Mouse (Mus musculus) A20 (cell line): Measurements from ENCODE around the gene Brd3.

Experiments
- DNase-seq: peaks from one replicate; pipeline ENCODE4 v3.0.0-alpha.2; 2011; ENCODE audit warnings: low read depth, low spot score

The Brd3 gene

GRCm38 (mm10) chr2:27471170-27471584 lies 36.3 kb downstream of the Brd3 start:
- peak; percentile 20 for DNase-seq

GRCm38 (mm10) chr2:27470535-27470934 lies 36.9 kb downstream of the Brd3 start:
- peak; percentile 40 for DNase-seq

- DNase-seq, result no peak
These were observed 37.5 kb downstream of the Brd3 start for GRCm38 (mm10) chr2:27469991-27470355.

- DNase-seq, result peak; percentile 85
These were observed 38.0 kb downstream of the Brd3 start for GRCm38 (mm10) chr2:27469292-27469990.

GRCm38 (mm10) chr2:27462901-27463300 lies 44.6 kb downstream of the Brd3 start:
- DNase-seq, result no peak

GRCm38 (mm10) chr2:27461881-27462660 lies 45.4 kb downstream of the Brd3 start:
- DNase-seq, result no peak

GRCm38 (mm10) chr2:27460651-27461050 lies 46.8 kb downstream of the Brd3 start:
- DNase-seq, result no peak

GRCm38 (mm10) chr2:27460163-27460562 lies 47.3 kb downstream of the Brd3 start:
- no peak for DNase-seq

GRCm38 (mm10) chr2:27459735-27460134 lies 47.7 kb downstream of the Brd3 start:
- DNase-seq, result no peak

- DNase-seq, result no peak
These were observed 57.2 kb downstream of the Brd3 start for GRCm38 (mm10) chr2:27450226-27450625.

GRCm38 (mm10) chr2:27447782-27448181 lies 59.7 kb downstream of the Brd3 start:
- DNase-seq, result no peak

- no peak for DNase-seq
These were observed 60.6 kb downstream of the Brd3 start for GRCm38 (mm10) chr2:27446812-27447211.

- DNase-seq, result no peak
These were observed 61.6 kb downstream of the Brd3 start for GRCm38 (mm10) chr2:27445910-27446309.

GRCm38 (mm10) chr2:27443450-27443708 lies 64.1 kb downstream of the Brd3 start:
- no peak for DNase-seq

GRCm38 (mm10) chr2:27442708-27443449 lies 64.6 kb downstream of the Brd3 start:
- DNase-seq, result no peak

GRCm38 (mm10) chr2:27441767-27442707 lies 65.4 kb downstream of the Brd3 start, which contains the start of gene Brd3os:
Brd3os (plus strand) TSS chr2:27442324.
- DNase-seq, result peak; percentile 89

GRCm38 (mm10) chr2:27438281-27438680 lies 69.2 kb downstream of the Brd3 start:
- DNase-seq, result peak; percentile 84

- DNase-seq, result no peak
These were observed 69.6 kb downstream of the Brd3 start for GRCm38 (mm10) chr2:27437876-27438275.

GRCm38 (mm10) chr2:27432599-27432998 lies 74.9 kb downstream of the Brd3 start:
- peak; percentile 84 for DNase-seq

GRCm38 (mm10) chr2:27430621-27431020 lies 76.8 kb downstream of the Brd3 start:
- no peak for DNase-seq

- peak; percentile 85 for DNase-seq
These were observed 79.4 kb downstream of the Brd3 start for GRCm38 (mm10) chr2:27428071-27428470.
